8 mouse cellular contexts compared by ENCODE assay signal in genomic region chr16:20425855-20426598, GRCm38 (mm10). TPM values are rescaled to one million over a fixed set of nuclear protein-coding genes. Genes with fewer than 3 reads are reported as not detected.
DNase-seq lines count a peak whose midpoint lies in the region; ATAC-seq lines count a peak whose summit lies in the region.

Gene Abcc5 (minus strand): TSS chr16:20426394.

- under 1% methylated on average over 62 of the region's 62 CpGs for WGBS in hindbrain, embryonic 13.5 days

- H3K27ac ChIP-seq in hindbrain, embryonic 13.5 days, result peak within 1 kb of the TSS; percentile 94

- H3K36me3 ChIP-seq in hindbrain, embryonic 13.5 days, result peaks cover 12% of the 10 kb centered on the region

- H3K4me2 ChIP-seq in hindbrain, embryonic 13.5 days, result peak within 1 kb of the TSS; percentile 80

- H3K4me3 ChIP-seq in hindbrain, embryonic 13.5 days, result peak within 1 kb of the TSS; percentile 72

- H3K9me3 ChIP-seq in hindbrain, embryonic 13.5 days, result no peaks in the 10 kb centered on the region

- peak; percentile 99 for ATAC-seq in hindbrain, embryonic 13.5 days (ENCODE audit: low FRiP score)

- no peaks in the 10 kb centered on the region for H3K27me3 ChIP-seq in hindbrain, embryonic 13.5 days

- H3K9ac ChIP-seq in hindbrain, embryonic 13.5 days, result peak within 1 kb of the TSS; percentile 90

- peak; percentile 95 for DNase-seq in NIH3T3 (ENCODE audit: low read depth)
- peak; percentile 96 to 97 for DNase-seq in cerebellum, postnatal 10 days
- peak; percentile 92 to 93 for DNase-seq in frontal cortex, postnatal 14 days (ENCODE audit: low spot score in 2 of 2)
- peak; percentile 88 to 91 for DNase-seq in layer of hippocampus, postnatal 25 days (ENCODE audit: extremely low spot score in 1 of 2, low spot score in 1 of 2)
- DNase-seq in lung, postnatal 25 days (ENCODE audit: low spot score), result peak; percentile 92
- DNase-seq in retina, embryonic 14.5 days (ENCODE audit: low spot score), result peak; percentile 91
- peak; percentile 95 for DNase-seq in thymus, postnatal 4 days

- peaks cover 22% of the 10 kb centered on the region for H3K4me1 ChIP-seq in hindbrain, embryonic 13.5 days (replicated peaks)

RNA-seq across cellular contexts. Expression of gene Abcc5, which starts in this region (rescaled TPM):
- 142 and 143 TPM in 2 replicates for polyA plus RNA-seq in hindbrain, embryonic 13.5 days (2015; fragmentation: Nextera tagmentation; extraction: Ambion mirVana)
- 100 to 1,000 TPM; 168 to 224 TPM for total RNA-seq in layer of hippocampus, postnatal 25 days (2021)

Comparison
In these comparisons a context has a peak if more than half of its experiments do, and no peak if none do; other contexts are left out.
1. Peak in every context shown above with its lines: DNase-seq, ATAC-seq, H3K4me3 ChIP-seq and H3K27ac ChIP-seq.